Mouse (Mus musculus): ENCODE data around the gene Flrt3. TPM values are rescaled to one million over a fixed set of nuclear protein-coding genes. Genes with fewer than 3 reads are reported as not detected.

Gene Flrt3
- total and polyA plus RNA-seq, 3 experiments, result not detected

DNA sequence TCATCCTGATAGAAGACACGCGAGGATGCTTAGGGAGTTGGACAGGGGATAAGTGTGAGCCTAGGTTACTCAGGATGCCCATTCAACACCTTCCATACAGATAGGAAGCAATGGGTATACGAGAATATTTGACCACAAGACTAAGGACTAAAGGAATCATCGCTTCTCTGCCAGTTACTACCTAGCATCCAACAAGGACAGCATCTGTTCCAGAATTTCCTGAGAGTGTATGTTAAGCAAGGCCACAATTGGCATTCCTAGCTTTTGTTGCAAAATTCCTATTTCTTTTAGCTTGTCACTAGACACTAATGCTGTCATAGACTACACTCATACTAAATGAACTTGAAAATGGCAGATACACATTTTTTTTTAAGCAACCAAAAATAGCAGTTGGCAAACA lies 6.9 kb downstream of the Flrt3 start:
- Histone ChIP-seq H3K4me3 (replicated peaks in 1 of 3; ENCODE audit: low read depth in 2 of 3, low read length in 2 of 3, poor library complexity in 1 of 3) (no peak overlapping the region), H3K4me2 (ENCODE audit: insufficient read depth, low read depth, poor library complexity, severe bottlenecking) (no peak overlapping the region), H3K36me3 (replicated peaks in 1 of 2; ENCODE audit: control insufficient read depth in 1 of 2, insufficient read depth in 1 of 2, low read length in 1 of 2) (no peaks in the 10 kb centered on the region), H3K27me3 (replicated peaks) (no peaks in the 10 kb centered on the region), H3K4me1 (ENCODE audit: control insufficient read depth in 1 of 2, insufficient read depth in 2 of 2) (no peaks in the 10 kb centered on the region), H3K9ac (ENCODE audit: insufficient read depth, low read depth) (no peak overlapping the region), H3K27ac (ENCODE audit: insufficient read depth, low read depth) (no peak overlapping the region), H3K9me3 (replicated peaks; ENCODE audit: low read length) (peaks cover 54% of the 10 kb centered on the region), H3K79me2 (replicated peaks; ENCODE audit: control insufficient read depth, extremely low read depth, insufficient read depth, poor library complexity, severe bottlenecking) (no peaks in the 10 kb centered on the region)
- DNase-seq (ENCODE audit: extremely low read depth), result no peak
- dilution Hi-C loops (cut with MboI; ENCODE audit: extremely low pct_ligation_motif_present, extremely low pct_unique_long_range_greater_than_20kb, low sequenced_read_pairs), result no loop called here
- TF ChIP-seq MXI1 (IDR thresholded peaks at IDR 0.05; ENCODE audit: low read depth, low read length) (no peak), ETS1 (conservative IDR thresholded peaks at IDR 0.05; ENCODE audit: low read depth, low read length) (no peak), KAT2A (IDR thresholded peaks at IDR 0.05; ENCODE audit: insufficient replicate concordance, low read length) (no peak), POLR2AphosphoS2 (IDR thresholded peaks at IDR 0.05; ENCODE audit: low read depth, low read length) (no peak), MAZ (IDR thresholded peaks at IDR 0.05; ENCODE audit: low read depth, low read length) (no peak), SMC3 (IDR thresholded peaks at IDR 0.05; ENCODE audit: low read depth, low read length) (no peak), MAX (IDR thresholded peaks at IDR 0.05; ENCODE audit: low read length) (no peak), POLR2A (IDR thresholded peaks at IDR 0.05; ENCODE audit: low read depth, low read length) (no peak), JUND (conservative IDR thresholded peaks at IDR 0.05; ENCODE audit: low read depth, low read length) (no peak), HCFC1 (IDR thresholded peaks at IDR 0.05; ENCODE audit: low read depth, low read length) (no peak), NELFE (IDR thresholded peaks at IDR 0.05; ENCODE audit: low read depth, low read length) (no peak), ZKSCAN1 (IDR thresholded peaks at IDR 0.05; ENCODE audit: borderline replicate concordance, low read depth, low read length) (no peak), JUN (IDR thresholded peaks at IDR 0.05; ENCODE audit: insufficient read depth, low read depth, low read length) (no peak), USF2 (conservative IDR thresholded peaks at IDR 0.05; ENCODE audit: low read depth, low read length) (no peak), EP300 (IDR thresholded peaks at IDR 0.05; ENCODE audit: low read length) (no peak), TCF12 (IDR thresholded peaks at IDR 0.05; ENCODE audit: low read depth, low read length) (no peak)
- in situ Hi-C loops (cut with MboI; ENCODE audit: low pct_ligation_motif_present, low pct_unique_long_range_greater_than_20kb, low sequenced_read_pairs), result no loop called here

DNA sequence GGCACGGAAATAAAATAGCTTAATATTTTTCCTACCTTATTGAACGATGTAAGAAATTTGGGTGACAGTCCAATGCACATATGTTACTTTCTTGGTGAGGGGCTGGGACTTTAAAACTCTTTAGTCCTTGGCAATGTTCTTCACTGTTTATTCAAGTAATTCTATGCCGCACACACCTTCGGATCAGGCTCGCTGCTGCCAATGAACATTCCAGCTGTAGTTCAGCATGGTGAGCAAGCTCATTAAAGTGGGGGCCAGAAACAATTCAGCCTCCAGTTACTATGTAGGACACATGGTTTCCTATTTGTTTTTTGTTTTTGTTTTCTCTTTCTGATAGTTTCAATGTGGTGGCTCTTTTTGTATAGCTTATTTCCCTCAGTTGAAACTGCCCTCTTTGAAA lies 8.6 kb downstream of the Flrt3 start:
- no peak for TF ChIP-seq NELFE (IDR thresholded peaks at IDR 0.05; ENCODE audit: low read depth, low read length)
- TF ChIP-seq EP300 (IDR thresholded peaks at IDR 0.05; ENCODE audit: low read length), result no peak
- TF ChIP-seq ZNF384 (IDR thresholded peaks at IDR 0.05; ENCODE audit: low read depth, low read length), result no peak
- TF ChIP-seq BHLHE40 (IDR thresholded peaks at IDR 0.05; ENCODE audit: low read depth, low read length), result no peak
- no peak for TF ChIP-seq RAD21 (IDR thresholded peaks at IDR 0.05; ENCODE audit: low read depth, low read length)
- TF ChIP-seq ZC3H11A (IDR thresholded peaks at IDR 0.05; ENCODE audit: low read depth, low read length), result no peak
- no peak for TF ChIP-seq ZKSCAN1 (IDR thresholded peaks at IDR 0.05; ENCODE audit: borderline replicate concordance, low read depth, low read length)
- no peak for TF ChIP-seq MYC (IDR thresholded peaks at IDR 0.05; ENCODE audit: low read depth, low read length)
- TF ChIP-seq E2F4 (IDR thresholded peaks at IDR 0.05; ENCODE audit: insufficient replicate concordance, low read depth, low read length), result no peak
- TF ChIP-seq USF1 (IDR thresholded peaks at IDR 0.05; ENCODE audit: low read depth, low read length), result no peak
- TF ChIP-seq PAX5 (IDR thresholded peaks at IDR 0.05; ENCODE audit: low read length), result no peak
- no peak for TF ChIP-seq MAX (IDR thresholded peaks at IDR 0.05; ENCODE audit: low read length)
- TF ChIP-seq GABPA (IDR thresholded peaks at IDR 0.05; ENCODE audit: insufficient replicate concordance, low read depth, low read length), result no peak
- in situ Hi-C loops (cut with MboI; ENCODE audit: low pct_ligation_motif_present, low pct_unique_long_range_greater_than_20kb, low sequenced_read_pairs), result no loop called here

More for the DNA sequence above, 8.6 kb downstream of the Flrt3 start:
- Histone ChIP-seq H3K9me3 (replicated peaks; ENCODE audit: low read length) (peaks cover 49% of the 10 kb centered on the region), H3K9ac (ENCODE audit: insufficient read depth, low read depth) (no peak overlapping the region), H3K79me2 (replicated peaks; ENCODE audit: control insufficient read depth, extremely low read depth, insufficient read depth, poor library complexity, severe bottlenecking) (no peaks in the 10 kb centered on the region), H3K4me3 (replicated peaks in 1 of 3; ENCODE audit: low read depth in 2 of 3, low read length in 2 of 3, poor library complexity in 1 of 3) (no peak overlapping the region), H3K36me3 (replicated peaks in 1 of 2; ENCODE audit: control insufficient read depth in 1 of 2, insufficient read depth in 1 of 2, low read length in 1 of 2) (no peaks in the 10 kb centered on the region), H3K27ac (ENCODE audit: insufficient read depth, low read depth) (no peak overlapping the region), H3K27me3 (replicated peaks) (no peaks in the 10 kb centered on the region), H3K4me2 (ENCODE audit: insufficient read depth, low read depth, poor library complexity, severe bottlenecking) (no peak overlapping the region), H3K4me1 (ENCODE audit: control insufficient read depth in 1 of 2, insufficient read depth in 2 of 2) (no peaks in the 10 kb centered on the region)
- dilution Hi-C loops (cut with MboI; ENCODE audit: extremely low pct_ligation_motif_present, extremely low pct_unique_long_range_greater_than_20kb, low sequenced_read_pairs), result no loop called here
- no peak for DNase-seq (ENCODE audit: extremely low read depth)

Measured in CH12.LX (cell line).